Mouse (Mus musculus): Measurements from ENCODE around the gene Rnf126. TPM values are rescaled to one million over a fixed set of nuclear protein-coding genes. Genes with fewer than 3 reads are reported as not detected.
A peak's percentile ranks its signal among the peaks of the same experiment; 100 is the strongest.

The Rnf126 gene
- polyA plus RNA-seq, 1 experiment from 2014 or later: 102 TPM

DNA sequence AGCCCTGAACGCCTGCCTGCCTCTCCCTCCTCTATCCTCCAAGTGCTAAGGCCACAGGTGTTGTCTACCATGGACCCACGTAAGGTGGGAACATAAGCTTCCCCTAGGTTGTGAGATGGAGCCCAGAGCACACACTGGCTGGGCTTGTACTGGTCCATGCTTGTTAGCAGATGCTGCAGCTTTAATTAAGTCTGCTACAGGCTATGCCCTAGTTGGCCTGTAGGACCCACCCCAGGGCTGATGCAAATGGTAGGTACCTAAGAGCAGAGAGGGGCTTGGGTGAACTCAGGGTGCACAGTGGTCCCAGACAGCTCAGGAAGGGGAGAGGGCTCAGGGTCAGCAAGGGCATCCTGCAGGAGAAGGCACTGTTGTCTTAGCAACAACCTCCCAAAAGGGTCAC lies 22.8 kb upstream of the Rnf126 start:
- WGBS: 62% methylated on average over 2 of the region's 2 CpGs
- H3K9ac ChIP-seq: no peak overlapping the region
- H3K9me3 ChIP-seq (replicated peaks): no peaks in the 10 kb centered on the region
- peaks cover 3% of the 10 kb centered on the region for H3K27me3 ChIP-seq
- H3K4me1 ChIP-seq: peaks cover 12% of the 10 kb centered on the region
- no peaks in the 10 kb centered on the region for H3K36me3 ChIP-seq
- no peak overlapping the region for H3K4me2 ChIP-seq
- no peak overlapping the region for H3K4me3 ChIP-seq (replicated peaks)
- H3K27ac ChIP-seq: no peak overlapping the region
- ATAC-seq (replicated peaks; ENCODE audit: low FRiP score): no peak

DNA sequence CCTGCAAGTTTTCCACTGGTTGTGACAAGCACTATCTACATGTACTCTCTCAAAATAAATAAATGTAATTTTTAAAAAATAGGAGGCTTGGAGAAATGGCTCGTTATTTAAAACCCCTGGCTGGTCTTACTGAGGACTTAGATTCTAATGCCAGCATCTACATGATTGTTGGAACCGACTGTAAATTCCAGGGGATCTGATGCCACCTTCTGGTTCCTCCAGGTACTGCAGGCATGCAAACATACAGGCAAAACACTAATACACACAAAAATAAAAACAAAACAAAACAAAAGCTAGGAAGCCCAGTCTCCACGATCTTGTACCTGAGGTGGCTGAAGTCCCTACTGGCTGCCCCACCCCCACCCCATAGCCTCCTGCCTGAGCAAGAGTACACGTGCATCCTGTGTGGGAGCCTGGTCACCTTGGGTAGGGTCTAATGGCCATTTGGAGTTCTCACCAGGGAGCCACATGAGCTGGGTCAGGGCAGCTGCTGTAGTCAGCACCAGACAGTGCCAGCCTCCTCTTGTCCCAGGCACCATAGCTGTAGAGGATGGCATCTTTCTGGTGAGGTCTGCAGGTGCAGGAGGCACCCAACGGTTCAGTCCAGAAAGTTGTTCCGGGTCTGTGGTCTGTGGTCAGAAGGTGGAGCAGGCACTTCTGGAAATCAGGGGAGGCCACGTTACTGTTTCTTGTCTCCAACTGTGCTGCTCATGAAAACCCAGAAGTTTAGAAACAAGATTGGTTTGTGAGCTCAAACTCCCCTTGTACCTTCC lies 21.8 kb upstream of the Rnf126 start:
- Histone ChIP-seq H3K9ac (no peak overlapping the region), H3K4me3 (replicated peaks) (no peak overlapping the region), H3K27me3 (peaks cover 9% of the 10 kb centered on the region), H3K4me2 (no peak overlapping the region), H3K27ac (no peak overlapping the region), H3K9me3 (replicated peaks) (no peaks in the 10 kb centered on the region), H3K4me1 (peaks cover 5% of the 10 kb centered on the region), H3K36me3 (no peaks in the 10 kb centered on the region)
- no peak for ATAC-seq (replicated peaks; ENCODE audit: low FRiP score)
- 35% methylated on average over 7 of the region's 7 CpGs for WGBS

DNA sequence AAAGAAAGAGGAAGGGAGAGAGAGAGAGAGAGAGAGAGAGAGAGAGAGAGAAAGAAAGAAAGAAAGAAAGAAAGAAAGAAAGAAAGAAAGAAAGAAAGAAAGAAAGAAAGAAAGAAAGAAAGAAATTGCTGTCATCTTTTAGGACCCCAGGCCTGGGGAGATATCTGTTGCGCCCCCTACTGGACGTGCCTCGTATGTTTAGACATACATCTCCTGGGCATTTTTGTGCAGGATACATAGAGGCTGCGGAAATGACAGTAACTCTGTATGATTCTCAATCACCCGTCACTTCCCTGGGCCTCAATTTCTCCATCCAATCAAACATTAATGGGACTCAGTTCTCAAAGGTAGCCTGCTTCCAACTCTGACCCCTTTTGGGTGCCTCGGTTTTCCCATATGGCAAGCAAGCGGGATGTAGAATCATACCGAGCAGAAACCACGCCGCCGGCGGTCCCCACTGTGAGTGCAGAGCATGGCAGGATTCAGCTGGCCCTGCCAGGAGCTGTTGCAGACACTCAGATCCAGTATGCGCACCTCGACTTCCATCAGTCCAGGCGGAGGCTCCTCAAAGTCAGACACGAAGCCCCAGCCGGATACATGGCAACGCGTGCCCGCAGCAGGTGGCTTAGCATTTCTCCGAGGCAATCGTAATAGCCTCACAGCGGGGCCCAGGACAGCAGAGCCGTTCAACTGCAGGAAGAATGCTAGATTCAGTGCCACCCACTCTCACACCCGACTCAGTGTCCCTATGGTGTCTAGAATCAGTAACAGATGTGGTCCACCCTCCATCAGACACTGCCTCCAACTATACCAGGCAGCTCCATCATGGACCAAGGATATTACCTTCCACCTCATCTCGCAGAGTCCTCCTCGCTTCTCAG lies 17.4 kb upstream of the Rnf126 start:
- no peak overlapping the region for H3K9ac ChIP-seq
- H3K27me3 ChIP-seq: peaks cover 28% of the 10 kb centered on the region
- H3K4me1 ChIP-seq: peaks cover 22% of the 10 kb centered on the region
- no peak overlapping the region for H3K4me3 ChIP-seq (replicated peaks)
- no peaks in the 10 kb centered on the region for H3K9me3 ChIP-seq (replicated peaks)
- no peaks in the 10 kb centered on the region for H3K36me3 ChIP-seq
- no peak overlapping the region for H3K27ac ChIP-seq
- no peak for ATAC-seq (replicated peaks; ENCODE audit: low FRiP score)
- no peak overlapping the region for H3K4me2 ChIP-seq
- 41% methylated on average over 27 of the region's 27 CpGs for WGBS

DNA sequence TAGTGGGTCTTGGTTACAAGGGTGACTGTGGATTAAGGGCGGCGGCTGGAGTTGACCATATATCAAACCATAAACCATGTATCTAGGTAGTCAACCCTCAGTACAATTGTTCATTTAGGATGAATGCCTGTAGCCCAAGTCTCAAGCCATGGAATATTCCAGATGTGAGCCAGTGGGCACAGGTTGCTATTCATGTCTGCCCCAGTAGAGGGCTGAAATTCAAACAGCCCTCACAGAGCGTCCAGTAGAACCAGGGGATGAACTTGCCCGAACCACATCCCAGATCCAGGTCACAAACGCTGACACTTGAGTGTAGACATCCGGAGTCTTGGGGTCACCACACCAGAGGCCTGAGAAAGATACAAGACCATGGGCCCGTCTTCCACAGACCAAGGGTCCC lies 16.3 kb upstream of the Rnf126 start:
- no peak overlapping the region for H3K4me3 ChIP-seq (replicated peaks)
- H3K4me1 ChIP-seq: peaks cover 33% of the 10 kb centered on the region
- H3K36me3 ChIP-seq: no peaks in the 10 kb centered on the region
- no peak overlapping the region for H3K9ac ChIP-seq
- H3K9me3 ChIP-seq (replicated peaks): no peaks in the 10 kb centered on the region
- WGBS: 63% methylated on average over 7 of the region's 7 CpGs
- peaks cover 35% of the 10 kb centered on the region for H3K27me3 ChIP-seq
- H3K27ac ChIP-seq: no peak overlapping the region
- no peak for ATAC-seq (replicated peaks; ENCODE audit: low FRiP score)
- H3K4me2 ChIP-seq: no peak overlapping the region

DNA sequence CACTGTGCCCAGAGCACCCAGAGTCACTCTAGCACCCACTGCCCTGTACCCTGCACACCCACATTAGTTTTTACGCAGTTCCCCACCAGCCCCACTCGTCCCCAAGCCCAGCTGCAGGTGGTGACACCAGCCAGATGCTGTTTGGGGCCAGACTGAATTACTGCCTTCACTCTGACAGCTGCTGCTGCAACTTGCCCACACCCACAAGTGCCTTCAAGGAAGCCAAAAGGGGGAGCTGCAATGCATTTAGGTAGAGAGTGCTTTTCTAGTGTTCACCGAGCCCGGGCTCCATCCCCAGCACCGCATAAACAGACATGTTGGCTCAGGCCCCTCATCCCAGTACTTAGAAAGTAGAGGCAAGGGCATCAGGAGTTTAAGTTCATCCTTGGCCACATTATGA lies 15.2 kb upstream of the Rnf126 start:
- no peak for ATAC-seq (replicated peaks; ENCODE audit: low FRiP score)
- Histone ChIP-seq H3K36me3 (no peaks in the 10 kb centered on the region), H3K9ac (no peak overlapping the region), H3K27ac (no peak overlapping the region), H3K4me2 (no peak overlapping the region), H3K4me1 (peaks cover 44% of the 10 kb centered on the region), H3K4me3 (replicated peaks) (no peak overlapping the region), H3K27me3 (peaks cover 41% of the 10 kb centered on the region), H3K9me3 (replicated peaks) (no peaks in the 10 kb centered on the region)
- WGBS: 46% methylated on average over 5 of the region's 5 CpGs

DNA sequence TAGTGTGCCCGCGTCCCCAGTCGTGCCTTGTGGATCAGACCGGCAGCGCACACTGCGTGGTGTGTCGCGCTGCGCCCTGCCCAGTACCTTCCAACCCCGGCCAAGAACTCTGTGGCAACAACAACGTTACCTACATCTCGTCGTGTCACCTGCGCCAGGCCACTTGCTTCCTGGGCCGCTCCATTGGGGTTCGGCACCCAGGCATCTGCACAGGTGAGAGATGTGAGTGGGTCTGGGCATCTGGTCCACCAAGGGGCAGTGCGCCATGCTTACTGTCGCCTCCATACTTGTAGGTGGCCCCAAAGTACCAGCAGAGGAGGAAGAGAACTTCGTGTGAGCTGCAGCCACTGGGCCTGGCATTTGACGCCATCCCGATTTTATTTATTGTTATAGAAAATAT lies 14.4 kb upstream of the Rnf126 start:
- no peak for ATAC-seq (replicated peaks; ENCODE audit: low FRiP score)
- 26% methylated on average over 21 of the region's 21 CpGs for WGBS
- no peaks in the 10 kb centered on the region for H3K9me3 ChIP-seq (replicated peaks)
- H3K4me1 ChIP-seq: peaks cover 46% of the 10 kb centered on the region
- no peak overlapping the region for H3K27ac ChIP-seq
- H3K4me2 ChIP-seq: peak overlapping the region; percentile 94
- no peaks in the 10 kb centered on the region for H3K36me3 ChIP-seq
- H3K9ac ChIP-seq: peak overlapping the region; percentile 22; the same call in 1 of the 2 replicates
- H3K4me3 ChIP-seq (replicated peaks): peak overlapping the region; percentile 55
- H3K27me3 ChIP-seq: peaks cover 41% of the 10 kb centered on the region

DNA sequence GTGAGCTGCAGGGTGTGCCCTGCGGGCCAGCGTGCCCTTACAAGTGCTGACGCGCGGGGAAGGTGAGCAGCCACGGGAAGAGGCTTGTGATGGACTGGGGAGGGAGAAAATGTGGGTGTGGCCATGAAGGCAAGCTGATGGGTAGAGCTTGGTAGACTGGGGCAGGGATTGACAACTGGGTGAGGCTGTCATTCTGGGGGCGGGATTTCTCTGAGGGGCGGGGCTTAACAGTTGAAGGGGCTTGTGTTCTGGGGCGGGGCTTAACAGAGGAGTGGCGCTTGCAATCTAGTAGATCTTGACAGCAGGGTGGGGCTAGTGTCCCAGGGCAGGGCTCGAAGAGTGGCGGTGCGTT lies 13.9 kb upstream of the Rnf126 start:
- H3K27ac ChIP-seq: peak overlapping the region; percentile 78
- peak overlapping the region; percentile 41 for H3K9ac ChIP-seq

DNA sequence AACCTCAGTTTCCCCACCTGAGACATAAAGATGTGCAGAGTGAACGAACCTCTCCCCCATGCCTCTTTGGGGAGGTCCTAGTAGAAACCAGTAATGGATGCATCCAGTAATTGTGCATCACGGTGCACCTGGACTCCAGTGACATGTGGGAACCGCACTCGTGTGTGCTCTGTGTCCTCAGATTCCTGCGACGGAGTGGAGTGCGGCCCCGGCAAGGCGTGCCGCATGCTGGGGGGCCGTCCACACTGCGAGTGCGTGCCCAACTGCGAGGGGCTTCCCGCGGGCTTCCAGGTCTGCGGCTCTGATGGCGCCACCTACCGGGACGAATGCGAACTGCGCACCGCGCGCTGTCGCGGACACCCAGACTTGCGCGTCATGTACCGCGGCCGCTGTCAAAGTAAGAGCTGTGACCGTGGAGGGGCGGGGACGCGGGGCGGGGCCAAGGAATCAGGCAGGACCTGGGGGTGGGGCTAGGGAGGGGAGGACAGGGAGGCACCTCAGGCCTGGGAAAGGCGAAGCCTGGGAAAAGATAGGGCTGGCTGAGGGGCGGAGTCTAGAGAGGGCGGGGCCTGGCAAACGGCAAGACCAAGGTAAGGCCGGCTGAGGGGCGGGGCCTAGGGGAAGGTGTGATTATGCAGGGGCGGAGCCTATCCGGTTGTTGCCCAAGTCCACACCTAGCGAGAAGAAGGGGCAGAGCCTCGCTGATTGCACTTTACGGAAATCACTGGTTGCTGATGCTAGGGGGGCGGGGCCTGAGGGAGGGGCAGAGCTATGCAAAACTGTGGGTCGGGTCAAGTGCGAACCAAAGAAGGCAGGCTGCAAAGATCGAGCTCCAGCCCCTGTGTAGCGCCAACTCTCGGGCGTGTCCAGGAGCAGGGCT lies 13.3 kb upstream of the Rnf126 start:
- Histone ChIP-seq H3K27ac (peak overlapping the region; percentile 78), H3K27me3 (peaks cover 41% of the 10 kb centered on the region), H3K36me3 (no peaks in the 10 kb centered on the region), H3K4me1 (peaks cover 46% of the 10 kb centered on the region), H3K9ac (peak overlapping the region; percentile 41), H3K4me3 (replicated peaks) (peak overlapping the region; percentile 55), H3K4me2 (peak overlapping the region; percentile 94), H3K9me3 (replicated peaks) (no peaks in the 10 kb centered on the region)
- WGBS: 2% methylated on average over 55 of the region's 55 CpGs
- ATAC-seq (replicated peaks; ENCODE audit: low FRiP score): peak; percentile 89

More for the DNA sequence above, 13.9 kb upstream of the Rnf126 start:
- ATAC-seq (replicated peaks; ENCODE audit: low FRiP score): no peak
- under 1% methylated on average over 13 of the region's 13 CpGs for WGBS
- Histone ChIP-seq H3K4me3 (replicated peaks) (peak overlapping the region; percentile 55), H3K27me3 (peaks cover 41% of the 10 kb centered on the region), H3K36me3 (no peaks in the 10 kb centered on the region), H3K4me1 (peaks cover 46% of the 10 kb centered on the region), H3K9me3 (replicated peaks) (no peaks in the 10 kb centered on the region), H3K4me2 (peak overlapping the region; percentile 94)

DNA sequence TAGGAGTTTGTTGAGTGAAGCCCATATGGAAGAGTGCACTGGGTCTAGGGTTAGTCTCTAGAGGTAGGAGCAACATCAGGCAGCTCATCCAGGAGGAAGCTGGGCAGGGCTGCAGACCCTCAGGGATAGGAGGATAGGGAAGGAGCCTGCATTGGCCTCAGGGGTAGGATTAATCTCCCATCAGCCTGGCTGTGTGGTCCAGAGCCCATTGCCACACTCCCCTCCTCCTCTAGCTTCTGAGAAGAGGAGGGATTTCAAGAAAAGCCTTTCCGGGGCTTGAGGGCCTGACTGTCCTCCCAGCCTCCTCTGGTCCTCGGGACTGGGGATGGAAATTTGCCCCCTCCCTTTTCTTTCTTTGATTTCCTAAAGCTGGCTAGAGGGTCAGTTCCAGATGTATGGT lies 12.4 kb upstream of the Rnf126 start:
- Histone ChIP-seq H3K27ac (peak overlapping the region; percentile 78; the same call in 1 of the 2 replicates), H3K4me3 (replicated peaks) (no peak overlapping the region), H3K9me3 (replicated peaks) (no peaks in the 10 kb centered on the region), H3K4me1 (peaks cover 46% of the 10 kb centered on the region), H3K27me3 (peaks cover 34% of the 10 kb centered on the region), H3K4me2 (peak overlapping the region; percentile 94; the same call in 1 of the 2 replicates), H3K9ac (no peak overlapping the region), H3K36me3 (no peaks in the 10 kb centered on the region)
- no peak for ATAC-seq (replicated peaks; ENCODE audit: low FRiP score)
- WGBS: 12% methylated on average over 2 of the region's 2 CpGs

DNA sequence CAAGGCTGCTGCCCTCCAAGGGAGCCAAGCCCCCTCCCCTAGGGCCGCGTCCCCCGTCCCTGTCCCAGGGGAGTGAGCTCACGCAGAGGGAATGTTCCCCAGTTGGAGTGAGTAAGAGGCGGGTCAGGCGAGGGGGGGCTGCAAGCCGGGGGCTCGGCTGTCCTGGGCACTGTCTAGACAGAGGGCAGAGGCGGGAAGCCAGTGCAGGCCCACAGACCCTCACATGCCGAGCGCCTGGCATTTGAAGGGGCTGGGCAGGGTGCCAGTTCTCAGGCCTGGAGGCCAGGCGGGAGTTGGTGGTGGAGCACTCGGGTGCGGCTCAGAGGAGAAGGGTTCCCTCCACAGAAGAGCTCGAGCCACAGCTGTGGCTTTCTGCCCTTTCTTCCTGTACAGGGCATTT lies 11.3 kb upstream of the Rnf126 start:
- no peak for ATAC-seq (replicated peaks; ENCODE audit: low FRiP score)
- 10% methylated on average over 15 of the region's 15 CpGs for WGBS
- Histone ChIP-seq H3K4me1 (peaks cover 46% of the 10 kb centered on the region), H3K9me3 (replicated peaks) (no peaks in the 10 kb centered on the region), H3K36me3 (no peaks in the 10 kb centered on the region), H3K27me3 (peaks cover 33% of the 10 kb centered on the region), H3K9ac (peak overlapping the region; percentile 32; the same call in 1 of the 2 replicates), H3K4me2 (peak overlapping the region; percentile 94), H3K27ac (peak overlapping the region; percentile 78), H3K4me3 (replicated peaks) (peak overlapping the region; percentile 57)

DNA sequence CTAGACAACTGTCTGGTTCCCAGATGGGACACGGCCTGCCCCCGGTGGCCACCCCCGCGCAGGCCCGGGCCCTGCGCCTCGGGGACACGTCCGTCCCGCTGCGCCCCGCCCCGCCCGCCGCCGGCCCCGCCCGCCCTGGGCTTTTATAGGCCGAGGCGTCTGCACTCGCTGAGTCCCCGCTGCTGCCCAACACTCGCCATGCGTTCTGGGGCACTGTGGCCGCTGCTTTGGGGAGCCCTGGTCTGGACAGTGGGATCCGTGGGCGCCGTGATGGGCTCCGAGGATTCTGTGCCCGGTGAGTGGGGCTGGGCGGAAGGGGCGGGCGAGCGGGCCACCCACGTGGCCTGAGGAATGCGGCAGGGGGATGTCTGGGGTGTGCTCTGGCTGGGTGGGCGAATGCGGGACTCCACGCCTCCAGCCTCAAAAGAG lies 10.4 kb upstream of the Rnf126 start, which contains the start of gene Fstl3:
Fstl3 (plus strand) TSS at position 170 of the 429 bp plus-strand sequence.
- Histone ChIP-seq H3K4me1 (peaks cover 46% of the 10 kb centered on the region), H3K9me3 (replicated peaks) (no peaks in the 10 kb centered on the region), H3K36me3 (no peaks in the 10 kb centered on the region), H3K9ac (peak within 1 kb of the TSS; percentile 60), H3K4me3 (replicated peaks) (peak within 1 kb of the TSS; percentile 57), H3K27me3 (peaks cover 27% of the 10 kb centered on the region), H3K27ac (peak within 1 kb of the TSS; percentile 78), H3K4me2 (peak within 1 kb of the TSS; percentile 94)
- WGBS: 1% methylated on average over 39 of the region's 39 CpGs
- no peak for ATAC-seq (replicated peaks; ENCODE audit: low FRiP score)

Data from kidney, embryonic 15.5 days (tissue).